Mouse (Mus musculus) hindbrain, embryonic 10.5 days (tissue): ENCODE measurements around the gene Lrg1. TPM values are rescaled to one million over a fixed set of nuclear protein-coding genes. Genes with fewer than 3 reads are reported as not detected.
"Not testable (repeated sequence)": the region's sequence is repeated elsewhere in the genome, so short reads cannot be mapped to it uniquely, and the experiment has no call there.

Source experiments
- DNase-seq: peaks from one replicate; pipeline ENCODE4 v3.0.0-alpha.2; 2017; ENCODE audit warnings: low spot score
- H3K27ac ChIP-seq: fragments of 300-500 bp; sonication (generic); 2 replicates; pipeline ENCODE4 v1.5.1; 2016; ENCODE audit warnings: mild to moderate bottlenecking, moderate library complexity
- H3K27me3 ChIP-seq: fragments of 300-500 bp; sonication (generic); 2 replicates; pipeline ENCODE4 v1.6.1; 2016; ENCODE audit warnings: mild to moderate bottlenecking; ENCODE audit not compliant: poor library complexity, insufficient read depth, severe bottlenecking
- H3K36me3 ChIP-seq: fragments of 300-500 bp; sonication (generic); 2 replicates; pipeline ENCODE4 v1.6.1; 2016; ENCODE audit warnings: mild to moderate bottlenecking, moderate library complexity
- H3K4me1 ChIP-seq: fragments of 300-500 bp; sonication (generic); replicated peaks from 2 replicates; pipeline ENCODE4 v1.6.1; 2016; ENCODE audit warnings: mild to moderate bottlenecking
- H3K4me3 ChIP-seq: fragments of 300-500 bp; sonication (generic); 2 replicates; pipeline ENCODE4 v1.5.1; 2016; ENCODE audit warnings: mild to moderate bottlenecking, moderate library complexity
- H3K9me3 ChIP-seq: fragments of 300-500 bp; sonication (generic); 2 replicates; pipeline ENCODE4 v1.6.1; 2016; ENCODE audit warnings: mild to moderate bottlenecking, moderate library complexity
- WGBS: fragments of 180-500 bp; shearing (Covaris S2); methylation state at CpG from one replicate; pipeline ENCODE4 v1.1.7; 2016; 5-methylcytosine and 5-hydroxymethylcytosine counted together
- polyA plus RNA-seq: library from polyadenylated mRNA; unstranded; fragments of >200 nt; fragmentation: Nextera tagmentation; extraction: Ambion mirVana; gene quantifications from 2 replicates; pipeline ENCODE4 v1.2.1, GENCODE M21; 2016

The Lrg1 gene
- polyA plus RNA-seq, 1 experiment from 2014 or later = not detected

DNA sequence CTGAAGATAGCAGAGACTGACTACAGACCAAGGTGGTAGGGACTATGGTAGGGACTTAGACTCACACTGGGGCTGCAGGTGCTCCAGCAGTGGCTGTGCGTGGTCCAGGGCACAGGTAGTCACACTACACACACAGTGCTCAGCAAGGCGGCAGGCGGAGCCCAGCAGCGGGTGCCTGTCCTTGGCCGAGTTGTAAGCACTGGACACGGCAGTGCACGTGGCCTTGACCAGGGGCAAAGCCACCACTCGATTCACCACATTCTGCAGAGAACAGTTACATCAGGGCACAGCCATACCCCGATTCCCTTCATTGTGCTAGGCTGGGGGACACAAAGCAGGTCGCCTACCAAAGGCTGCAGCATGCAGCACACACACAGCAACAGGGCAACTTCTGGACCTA is 5.6 kb downstream of the Lrg1 start:
- no peak for DNase-seq
- no peaks in the 10 kb centered on the region for H3K9me3 ChIP-seq
- H3K27me3 ChIP-seq = peaks cover 59% of the 10 kb centered on the region
- H3K36me3 ChIP-seq = no peaks in the 10 kb centered on the region
- no peak overlapping the region for H3K27ac ChIP-seq
- WGBS = 78% methylated on average over 10 of the region's 10 CpGs
- H3K4me3 ChIP-seq = no peak overlapping the region
- H3K4me1 ChIP-seq = peaks cover 33% of the 10 kb centered on the region

- 63% methylated on average over 3 of the region's 3 CpGs for WGBS
- Histone ChIP-seq H3K27me3 (peaks cover 27% of the 10 kb centered on the region), H3K9me3 (no peaks in the 10 kb centered on the region), H3K27ac (no peak overlapping the region), H3K4me3 (no peak overlapping the region), H3K36me3 (peaks cover 11% of the 10 kb centered on the region), H3K4me1 (peaks cover 19% of the 10 kb centered on the region)
- DNase-seq = no peak
Measured at GRCm38 (mm10) chr17:56112743-56113142, 9.1 kb downstream of the Lrg1 start.

GRCm38 (mm10) chr17:56111864-56112263 is 9.9 kb downstream of the Lrg1 start:
- Histone ChIP-seq H3K27ac (no peak overlapping the region), H3K4me1 (peaks cover 11% of the 10 kb centered on the region), H3K9me3 (no peaks in the 10 kb centered on the region), H3K4me3 (no peak overlapping the region), H3K27me3 (peaks cover 18% of the 10 kb centered on the region), H3K36me3 (peaks cover 14% of the 10 kb centered on the region)
- 49% methylated on average over 5 of the region's 5 CpGs for WGBS
- DNase-seq = peak; percentile 74

DNA sequence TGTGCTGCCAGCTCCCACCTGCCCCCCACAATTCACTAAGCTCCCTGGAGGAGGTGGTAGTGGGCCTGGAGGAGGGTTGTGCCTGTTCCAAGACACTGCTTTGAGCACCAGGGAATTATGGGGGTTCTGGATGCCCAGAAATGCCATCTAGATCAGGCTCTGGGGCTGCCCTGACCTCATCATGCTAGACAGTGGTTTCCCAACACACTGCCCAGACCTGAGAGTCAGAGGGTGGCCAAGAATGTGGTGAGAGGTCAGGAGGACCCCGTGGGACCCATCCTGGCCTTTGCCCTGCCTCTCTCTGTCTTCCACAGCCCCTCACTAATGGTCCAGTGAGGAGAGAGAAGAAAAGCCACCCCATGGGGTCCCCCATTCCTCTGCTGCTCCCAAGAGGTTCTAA is 10.8 kb downstream of the Lrg1 start:
- no peak for DNase-seq
- WGBS = 69% methylated on average over 1 of the region's 1 CpGs
- peaks cover 10% of the 10 kb centered on the region for H3K27me3 ChIP-seq
- H3K36me3 ChIP-seq = peaks cover 15% of the 10 kb centered on the region
- H3K27ac ChIP-seq = no peak overlapping the region
- H3K4me3 ChIP-seq = no peak overlapping the region
- H3K9me3 ChIP-seq = no peaks in the 10 kb centered on the region
- peaks cover 7% of the 10 kb centered on the region for H3K4me1 ChIP-seq

- WGBS = 75% methylated on average over 4 of the region's 4 CpGs
- Histone ChIP-seq H3K27me3 (0 out of 2 replicates have a peak, but pooled peaks cover 6% of the 10 kb centered on the region), H3K27ac (no peak overlapping the region), H3K4me1 (peaks cover 7% of the 10 kb centered on the region), H3K36me3 (peaks cover 15% of the 10 kb centered on the region), H3K9me3 (no peaks in the 10 kb centered on the region), H3K4me3 (no peak overlapping the region)
- DNase-seq = no peak
Measured at GRCm38 (mm10) chr17:56110571-56110970, 11.2 kb downstream of the Lrg1 start.

DNA sequence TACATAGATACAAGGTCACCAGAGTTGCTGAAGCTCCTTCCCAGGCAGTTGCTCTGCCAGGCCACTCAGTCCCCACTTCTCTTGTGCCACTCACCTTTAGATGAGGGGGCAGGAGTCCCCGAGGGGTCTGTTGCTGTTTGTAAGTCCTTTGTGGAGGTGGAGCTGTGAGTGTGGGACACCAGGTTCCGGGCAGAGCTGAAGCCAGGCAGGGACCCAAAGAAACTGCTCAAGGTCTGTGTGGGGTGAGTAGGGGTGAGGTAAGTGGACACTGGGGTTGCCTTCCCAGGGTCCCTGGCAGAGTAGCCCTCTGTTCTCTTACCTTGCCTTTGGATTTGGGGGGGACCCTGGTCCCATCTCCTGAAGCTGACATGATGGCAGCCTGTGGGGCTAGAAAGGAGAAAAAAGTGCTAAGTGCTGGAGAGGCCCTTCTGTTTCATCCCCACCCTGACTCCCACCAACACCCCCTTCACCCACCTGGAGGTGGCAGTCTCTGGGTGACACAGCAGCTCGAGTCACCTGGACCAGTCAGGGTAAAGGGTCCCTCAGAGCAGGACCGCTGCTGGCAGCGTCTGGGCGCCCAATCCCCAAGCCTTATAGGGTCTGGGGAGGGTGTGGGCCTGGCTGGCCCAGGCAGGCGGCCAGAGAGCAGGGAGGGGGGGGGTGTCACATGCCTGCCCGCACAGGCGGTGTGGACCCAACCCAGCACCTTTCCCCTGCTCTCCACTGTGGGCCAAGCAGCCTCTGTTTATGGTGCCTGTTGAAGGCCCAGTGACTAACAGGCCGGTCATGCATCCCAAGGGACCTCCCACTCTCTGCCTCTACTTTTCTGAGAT is 12.4 kb downstream of the Lrg1 start, which contains the start of gene Plin4:
Gene Plin4 (minus strand): TSS at position 585 of the 833 bp plus-strand sequence.
- Histone ChIP-seq H3K27ac (0 out of 2 replicates have a peak within 1 kb of the TSS, but pooled peaks have one; percentile 35), H3K4me1 (peaks cover 7% of the 10 kb centered on the region), H3K36me3 (peaks cover 15% of the 10 kb centered on the region), H3K9me3 (no peaks in the 10 kb centered on the region), H3K4me3 (no peak within 1 kb of the TSS), H3K27me3 (no peaks in the 10 kb centered on the region)
- WGBS = 55% methylated on average over 10 of the region's 10 CpGs
- DNase-seq = no peak

- Histone ChIP-seq H3K4me1 (peaks cover 7% of the 10 kb centered on the region), H3K27me3 (no peaks in the 10 kb centered on the region), H3K4me3 (no peak overlapping the region), H3K9me3 (no peaks in the 10 kb centered on the region), H3K27ac (0 out of 2 replicates have a peak overlapping the region, but pooled peaks have one; percentile 35), H3K36me3 (peaks cover 22% of the 10 kb centered on the region)
- DNase-seq = no peak
- 84% methylated on average over 6 of the region's 6 CpGs for WGBS
Measured at GRCm38 (mm10) chr17:56108334-56109044, 13.3 kb downstream of the Lrg1 start.

GRCm38 (mm10) chr17:56107736-56108135 is 14.1 kb downstream of the Lrg1 start:
- peaks cover 2% of the 10 kb centered on the region for H3K4me1 ChIP-seq
- 64% methylated on average over 2 of the region's 2 CpGs for WGBS
- H3K4me3 ChIP-seq = no peak overlapping the region
- peaks cover 29% of the 10 kb centered on the region for H3K36me3 ChIP-seq
- no peak overlapping the region for H3K27ac ChIP-seq
- H3K9me3 ChIP-seq = no peaks in the 10 kb centered on the region
- DNase-seq = no peak
- no peaks in the 10 kb centered on the region for H3K27me3 ChIP-seq

DNA sequence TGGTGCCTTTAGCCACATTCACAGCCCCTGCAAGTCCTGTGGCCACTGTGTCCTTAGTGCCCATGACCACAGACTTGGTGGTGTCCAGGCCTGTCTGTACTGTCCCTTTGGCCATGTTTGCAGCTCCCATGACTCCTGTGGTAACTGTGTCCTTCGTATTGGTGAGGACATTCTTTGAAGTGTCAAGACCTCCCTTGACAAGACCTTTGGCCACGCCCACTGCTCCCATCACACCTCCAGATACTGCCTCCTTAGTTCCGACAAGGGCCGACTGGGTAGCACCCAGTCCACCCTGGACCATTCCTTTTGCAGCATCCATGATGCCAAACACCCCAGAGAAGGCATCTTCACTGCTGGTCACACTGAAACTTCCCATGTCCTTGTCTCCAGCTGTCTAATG is 14.8 kb downstream of the Lrg1 start:
- WGBS = 81% methylated on average over 4 of the region's 4 CpGs

DNA sequence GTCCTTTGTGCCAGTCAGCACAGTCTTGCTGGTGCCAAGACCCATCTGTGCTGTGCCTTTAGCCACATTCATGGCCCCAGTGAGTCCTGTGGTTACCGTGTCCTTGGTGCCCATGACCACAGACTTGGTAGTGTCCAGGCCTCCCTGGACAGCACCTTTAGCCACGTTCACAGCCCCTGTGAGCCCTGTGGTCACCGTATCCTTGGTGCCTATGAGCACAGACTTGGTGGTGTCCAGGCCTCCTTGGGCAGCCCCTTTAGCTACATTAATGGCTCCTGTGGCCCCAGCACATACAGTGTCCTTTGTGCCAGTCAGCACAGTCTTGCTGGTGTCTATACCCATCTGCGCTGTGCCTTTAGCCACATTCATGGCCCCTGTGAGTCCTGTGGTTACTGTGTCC is 15.4 kb downstream of the Lrg1 start:
- H3K4me3 ChIP-seq, H3K27me3 ChIP-seq, H3K9me3 ChIP-seq, H3K4me1 ChIP-seq, DNase-seq, H3K27ac ChIP-seq: not testable (repeated sequence)
- WGBS = 95% methylated on average over 4 of the region's 4 CpGs
- peaks cover 42% of the 10 kb centered on the region for H3K36me3 ChIP-seq

More for the DNA sequence above, 14.8 kb downstream of the Lrg1 start:
- Histone ChIP-seq H3K27ac (no peak overlapping the region), H3K27me3 (no peaks in the 10 kb centered on the region), H3K4me3 (no peak overlapping the region), H3K36me3 (peaks cover 37% of the 10 kb centered on the region), H3K4me1 (no peaks in the 10 kb centered on the region), H3K9me3 (no peaks in the 10 kb centered on the region)
- no peak for DNase-seq

- H3K27me3 ChIP-seq, H3K4me3 ChIP-seq, DNase-seq, H3K27ac ChIP-seq, H3K4me1 ChIP-seq, H3K9me3 ChIP-seq: not testable (repeated sequence)
- H3K36me3 ChIP-seq = peaks cover 58% of the 10 kb centered on the region
- 95% methylated on average over 3 of the region's 5 CpGs for WGBS
Measured at GRCm38 (mm10) chr17:56104821-56105220, 17.0 kb downstream of the Lrg1 start.

GRCm38 (mm10) chr17:56103465-56104285 is 18.1 kb downstream of the Lrg1 start:
- Histone ChIP-seq H3K36me3 (peaks cover 64% of the 10 kb centered on the region), H3K27me3 (no peaks in the 10 kb centered on the region), H3K4me3 (no peak overlapping the region), H3K27ac (no peak overlapping the region), H3K9me3 (no peaks in the 10 kb centered on the region), H3K4me1 (no peaks in the 10 kb centered on the region)
- no peak for DNase-seq
- 96% methylated on average over 8 of the region's 8 CpGs for WGBS
